Mouse (Mus musculus) olfactory bulb, adult 2 months (tissue): ENCODE data around the gene Tnfaip8l2. TPM values are rescaled to one million over a fixed set of nuclear protein-coding genes. Genes with fewer than 3 reads are reported as not detected.
A peak's percentile ranks its signal among the peaks of the same experiment; 100 is the strongest.

Experiments
- H3K27ac ChIP-seq: fragments of 200-500 bp; 2 replicates; pipeline ENCODE4 v1.5.1; 2012; ENCODE audit warnings: low read depth, low read length; ENCODE audit not compliant: insufficient read depth
- H3K4me1 ChIP-seq: fragments of 200-500 bp; 2 replicates; pipeline ENCODE4 v1.6.1; 2012; ENCODE audit warnings: low read length; ENCODE audit not compliant: control insufficient read depth, insufficient read depth
- H3K4me3 ChIP-seq: fragments of 200-500 bp; 2 replicates; pipeline ENCODE4 v1.5.1; 2012; ENCODE audit warnings: mild to moderate bottlenecking, low read depth, low read length, moderate library complexity; ENCODE audit not compliant: insufficient read depth
- CTCF ChIP-seq: fragments of 200-500 bp; IDR thresholded peaks from 2 replicates; pipeline ENCODE4 v1.5.1; 2012; ENCODE audit warnings: low read depth, mild to moderate bottlenecking, low read length, moderate library complexity; ENCODE audit not compliant: insufficient read depth
- POLR2A ChIP-seq: fragments of 200-500 bp; IDR thresholded peaks from 2 replicates; pipeline ENCODE4 v1.6.1; 2012; ENCODE audit warnings: mild to moderate bottlenecking, low read depth, low read length, moderate library complexity; ENCODE audit not compliant: insufficient read depth
- WGBS: fragments of 180-500 bp; shearing (Covaris S2); methylation state at CpG from one replicate; pipeline ENCODE4 v1.1.7; 2018; 5-methylcytosine and 5-hydroxymethylcytosine counted together
- polyA plus RNA-seq: library from polyadenylated mRNA; stranded (reverse); fragments of >200 nt; gene quantifications from 2 replicates; pipeline ENCODE4 v1.2.4, GENCODE M21; 2012; ENCODE audit warnings: low replicate concordance; ENCODE audit not compliant: missing spikeins, insufficient read depth, insufficient read length

Tnfaip8l2 gene
- polyA plus RNA-seq, 1 experiment = not detected

GRCm38 (mm10) chr3:95174011-95174592 is 31.9 kb upstream of the Tnfaip8l2 start:
- Histone ChIP-seq H3K27ac (no peak overlapping the region), H3K4me3 (no peak overlapping the region)

GRCm38 (mm10) chr3:95173256-95173949 is 31.2 kb upstream of the Tnfaip8l2 start:
- 43% methylated on average over 58 of the region's 58 CpGs for WGBS
- Histone ChIP-seq H3K27ac (no peak overlapping the region), H3K4me3 (peak overlapping the region; percentile 12)

More at GRCm38 (mm10) chr3:95174011-95174592, 31.9 kb upstream of the Tnfaip8l2 start:
- TF ChIP-seq POLR2A (no peak), CTCF (peak; percentile 80)
- WGBS = 20% methylated on average over 16 of the region's 16 CpGs
- peaks cover 14% of the 10 kb centered on the region for H3K4me1 ChIP-seq

GRCm38 (mm10) chr3:95172526-95173255 is 30.5 kb upstream of the Tnfaip8l2 start:
- Histone ChIP-seq H3K27ac (no peak overlapping the region), H3K4me1 (peaks cover 14% of the 10 kb centered on the region), H3K4me3 (no peak overlapping the region)
- no peak for TF ChIP-seq CTCF
- TF ChIP-seq POLR2A = no peak
- WGBS = 57% methylated on average over 84 of the region's 84 CpGs

More at GRCm38 (mm10) chr3:95173256-95173949, 31.2 kb upstream of the Tnfaip8l2 start:
- TF ChIP-seq POLR2A (no peak), CTCF (no peak)
- H3K4me1 ChIP-seq = peaks cover 14% of the 10 kb centered on the region

GRCm38 (mm10) chr3:95171105-95171504 is 28.9 kb upstream of the Tnfaip8l2 start:
- H3K4me1 ChIP-seq = peaks cover 10% of the 10 kb centered on the region
- no peak overlapping the region for H3K27ac ChIP-seq
- TF ChIP-seq POLR2A (no peak), CTCF (no peak)
- 91% methylated on average over 6 of the region's 6 CpGs for WGBS
- no peak overlapping the region for H3K4me3 ChIP-seq

DNA sequence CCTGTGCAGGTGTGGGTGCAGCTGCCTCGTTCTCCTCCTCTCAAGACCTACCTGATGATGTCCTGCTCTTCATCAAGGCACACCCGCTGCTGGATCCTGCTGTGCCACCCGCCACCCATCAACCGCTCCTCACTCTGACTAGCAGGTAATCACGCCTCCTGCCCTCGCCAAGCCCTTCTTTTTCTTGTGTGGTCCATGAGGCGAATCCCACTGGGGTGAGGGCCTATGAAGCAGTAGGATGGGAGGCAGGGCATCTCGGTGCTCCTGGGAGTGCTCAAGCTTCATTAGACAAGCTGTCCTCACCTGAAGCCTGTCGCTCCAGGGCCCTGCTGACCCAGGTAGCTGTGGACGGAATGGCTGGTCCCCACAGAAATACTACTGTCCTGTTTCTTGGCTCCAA is 27.8 kb upstream of the Tnfaip8l2 start:
- H3K27ac ChIP-seq = no peak overlapping the region
- TF ChIP-seq POLR2A = no peak
- no peak for TF ChIP-seq CTCF
- 91% methylated on average over 10 of the region's 10 CpGs for WGBS
- H3K4me3 ChIP-seq = no peak overlapping the region
- peaks cover 10% of the 10 kb centered on the region for H3K4me1 ChIP-seq

GRCm38 (mm10) chr3:95164840-95165239 is 22.7 kb upstream of the Tnfaip8l2 start:
- TF ChIP-seq CTCF = no peak
- no peak for TF ChIP-seq POLR2A
- Histone ChIP-seq H3K27ac (no peak overlapping the region), H3K4me1 (peaks cover 25% of the 10 kb centered on the region), H3K4me3 (no peak overlapping the region)
- 86% methylated on average over 5 of the region's 5 CpGs for WGBS

- Histone ChIP-seq H3K27ac (no peak overlapping the region), H3K4me1 (peaks cover 29% of the 10 kb centered on the region), H3K4me3 (no peak overlapping the region)
- 71% methylated on average over 5 of the region's 5 CpGs for WGBS
- no peak for TF ChIP-seq CTCF
- TF ChIP-seq POLR2A = no peak
These were observed 22.0 kb upstream of the Tnfaip8l2 start for GRCm38 (mm10) chr3:95164256-95164550.

- 0 out of 2 replicates have a peak overlapping the region, but pooled peaks have one; percentile 31 for H3K27ac ChIP-seq
- H3K4me1 ChIP-seq = peaks cover 29% of the 10 kb centered on the region
- H3K4me3 ChIP-seq = no peak overlapping the region
- 41% methylated on average over 11 of the region's 11 CpGs for WGBS
- no peak for TF ChIP-seq POLR2A
- TF ChIP-seq CTCF = no peak
These were observed 21.5 kb upstream of the Tnfaip8l2 start for GRCm38 (mm10) chr3:95163419-95164255.
